Mouse (Mus musculus) adrenal gland, adult 8-10 months (tissue): ENCODE measurements around the gene H1fx. TPM values are rescaled to one million over a fixed set of nuclear protein-coding genes. Genes with fewer than 3 reads are reported as not detected.
"Not testable (repeated sequence)": the region's sequence is repeated elsewhere in the genome, so short reads cannot be mapped to it uniquely, and the experiment has no call there.

ENCODE experiments used
- DNase-seq: peaks from one replicate; pipeline ENCODE4 v3.0.0; 2022
- microRNA-seq, 2 experiments: library from miRNA; unstranded; fragments of <30 nt; microRNA quantifications; one replicate each; pipeline ENCODE4 v1.2.0; 2022
- total RNA-seq, 4 experiments: library from RNA; stranded (reverse); gene quantifications; 2 replicates each; pipeline ENCODE4 v1.2.4; 2022

The H1fx gene
- total RNA-seq, 4 experiments from 2014 or later, result 4.4 to 10.0 (median 7.4) TPM

DNA sequence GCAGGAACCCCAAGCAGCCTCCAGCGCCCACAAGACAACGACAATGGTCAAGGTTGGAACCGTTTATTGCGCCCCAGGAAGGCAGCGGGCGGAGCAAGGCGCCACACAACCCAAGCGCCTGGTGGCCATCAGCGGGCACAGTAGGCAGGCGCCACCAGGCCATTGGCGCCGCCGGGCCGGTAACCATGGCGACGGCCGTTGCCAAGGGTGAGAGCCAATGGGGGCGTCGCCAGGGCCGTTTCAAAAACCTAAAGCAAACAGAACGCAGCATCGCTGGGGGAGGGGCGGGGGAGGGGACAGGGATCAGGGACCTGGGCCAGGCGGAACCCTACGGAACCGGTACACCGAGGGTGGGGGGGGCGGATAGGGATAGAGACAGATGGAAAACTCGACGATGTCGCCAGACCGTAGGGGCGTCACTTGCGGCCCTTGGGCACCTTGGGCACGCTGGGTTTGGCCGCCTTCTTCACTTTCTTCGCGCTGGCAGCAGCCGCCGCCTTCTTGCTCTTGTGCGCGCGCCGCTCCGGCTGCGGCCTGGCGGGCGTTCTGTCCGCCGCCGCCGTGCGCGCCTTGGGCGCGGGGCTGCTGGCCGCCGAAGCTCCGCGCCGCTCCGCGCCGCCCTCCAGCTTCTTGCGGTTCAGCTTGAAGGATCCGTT lies 935 bp downstream of the H1fx start:
- peak; percentile 62 for DNase-seq

DNA sequence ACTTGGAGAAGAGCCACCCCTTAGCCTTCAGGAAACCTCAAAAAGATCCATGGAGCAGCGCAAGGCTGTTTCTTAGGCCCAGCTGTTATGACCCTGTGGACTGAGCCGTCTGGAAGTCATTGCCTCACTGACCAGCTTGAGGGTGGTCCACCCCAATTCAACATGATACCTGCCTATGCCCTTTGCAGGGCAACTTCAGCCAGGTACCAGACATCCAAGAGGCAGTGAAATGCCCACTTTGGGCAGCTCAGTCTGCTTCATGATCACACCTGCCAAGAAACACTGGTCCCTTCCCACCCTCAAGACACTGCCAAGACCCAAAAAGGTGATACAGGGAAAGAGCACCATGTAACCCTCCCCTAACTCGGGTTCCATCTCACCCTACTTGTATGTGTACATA lies 1.7 kb downstream of the H1fx start:
- no peak for DNase-seq

DNA sequence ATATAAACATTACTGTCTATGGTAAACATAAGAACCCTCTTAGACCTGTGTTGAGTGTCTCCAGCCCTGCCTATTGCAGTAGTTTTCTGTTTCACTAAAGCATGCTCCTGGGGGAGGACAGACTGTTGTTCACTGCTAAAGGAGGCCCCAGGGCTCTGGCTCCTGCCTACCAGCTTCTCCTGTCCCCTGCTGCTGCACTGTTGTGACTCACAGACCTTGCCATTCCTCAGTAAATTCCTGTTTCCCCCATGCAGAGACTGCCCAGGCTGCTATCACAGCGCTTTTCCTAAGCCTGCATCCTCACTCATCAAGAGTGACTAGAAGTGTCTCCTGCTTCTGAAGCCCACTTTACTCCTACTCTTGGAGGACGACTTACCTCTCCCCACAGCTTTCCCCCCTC lies 11.4 kb downstream of the H1fx start:
- no peak for DNase-seq

DNA sequence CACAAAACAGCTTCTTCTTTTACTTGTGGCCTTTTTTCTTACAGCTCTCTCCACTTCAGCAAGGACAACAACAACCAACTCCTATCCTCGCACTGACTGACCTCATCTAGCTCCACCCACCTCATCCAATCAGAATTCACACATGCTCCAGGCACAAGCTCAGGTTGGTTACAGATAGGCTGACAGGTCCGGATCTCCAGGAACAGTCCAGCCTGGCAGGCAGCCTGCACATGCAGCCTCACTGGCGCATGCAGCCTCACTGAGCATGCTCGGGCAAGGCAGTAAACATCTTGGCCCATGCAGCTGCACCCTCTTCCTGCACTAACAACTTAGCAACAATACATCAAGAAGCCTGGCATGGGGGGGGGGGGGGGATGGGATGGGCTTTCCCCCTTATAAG lies 19.0 kb downstream of the H1fx start:
- not testable (repeated sequence) for DNase-seq

DNA sequence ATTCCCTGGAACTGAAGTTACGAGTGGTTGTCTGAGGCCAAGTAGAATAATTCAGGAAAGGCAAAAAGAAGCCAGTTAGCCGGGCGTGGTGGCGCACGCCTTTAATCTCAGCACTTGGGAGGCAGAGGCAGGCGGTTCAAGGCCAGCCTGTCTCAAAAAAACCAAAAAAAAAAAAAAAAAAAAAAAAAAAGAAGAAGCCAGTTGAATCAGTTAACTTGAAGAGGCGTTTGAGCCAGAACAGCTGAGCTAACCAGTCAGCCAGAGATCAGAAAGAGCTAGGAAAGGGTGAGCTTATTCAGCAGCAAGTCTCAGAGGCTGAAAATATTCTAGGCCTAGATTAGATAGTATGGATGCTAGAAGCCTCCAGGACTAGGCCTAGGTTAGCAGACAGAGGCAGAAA lies 39.3 kb downstream of the H1fx start:
- DNase-seq, result no peak

DNA sequence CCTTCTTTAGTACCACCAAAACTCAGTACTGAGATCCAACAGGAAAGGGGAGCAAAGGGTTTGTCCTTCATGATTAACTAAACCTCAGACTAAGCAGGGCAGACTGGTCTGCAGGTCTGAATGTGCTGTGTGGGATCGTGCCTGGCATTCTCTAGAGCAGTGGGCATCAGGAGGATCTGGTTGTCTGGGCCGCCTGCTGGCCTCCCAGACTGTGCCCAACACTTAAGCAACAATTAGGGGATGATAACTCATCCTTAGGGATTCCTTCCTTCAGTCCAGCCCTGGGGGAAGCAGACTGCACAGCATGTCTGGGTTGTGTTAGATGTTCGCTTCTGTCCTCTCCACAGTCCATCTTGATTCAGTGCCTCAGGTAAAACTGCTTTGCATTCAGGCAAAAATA lies 42.5 kb downstream of the H1fx start:
- DNase-seq, result no peak

DNA sequence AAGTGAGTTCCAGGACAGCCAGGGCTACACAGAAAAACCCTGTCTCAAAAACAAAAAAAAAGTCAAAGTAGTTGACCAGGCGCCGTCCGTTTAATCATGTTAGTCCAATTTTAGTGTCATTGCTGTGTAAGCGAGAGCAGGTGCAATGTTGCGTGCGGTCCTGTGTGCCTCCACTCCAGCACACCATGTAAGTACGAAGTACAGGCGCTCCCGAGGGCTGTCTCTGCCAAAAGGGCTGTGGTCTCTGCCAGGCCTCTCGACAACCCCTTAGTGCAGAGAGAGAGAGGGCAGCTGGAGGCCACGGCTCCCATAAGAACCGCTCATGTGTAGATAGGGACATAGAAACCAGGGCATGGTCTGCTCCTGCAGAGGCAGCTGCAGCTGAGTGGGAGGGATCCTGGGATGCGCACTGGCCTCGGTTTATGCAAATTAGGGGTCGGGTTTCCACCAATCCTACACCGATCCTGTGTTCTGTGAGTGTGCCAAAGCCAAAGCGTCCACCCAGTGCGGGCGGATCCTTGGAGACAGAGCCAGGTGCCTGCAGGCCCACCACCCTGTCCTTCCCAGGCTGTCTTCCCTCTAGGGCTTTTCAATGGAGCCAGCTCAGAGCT lies 44.2 kb downstream of the H1fx start:
- DNase-seq, result no peak

DNA sequence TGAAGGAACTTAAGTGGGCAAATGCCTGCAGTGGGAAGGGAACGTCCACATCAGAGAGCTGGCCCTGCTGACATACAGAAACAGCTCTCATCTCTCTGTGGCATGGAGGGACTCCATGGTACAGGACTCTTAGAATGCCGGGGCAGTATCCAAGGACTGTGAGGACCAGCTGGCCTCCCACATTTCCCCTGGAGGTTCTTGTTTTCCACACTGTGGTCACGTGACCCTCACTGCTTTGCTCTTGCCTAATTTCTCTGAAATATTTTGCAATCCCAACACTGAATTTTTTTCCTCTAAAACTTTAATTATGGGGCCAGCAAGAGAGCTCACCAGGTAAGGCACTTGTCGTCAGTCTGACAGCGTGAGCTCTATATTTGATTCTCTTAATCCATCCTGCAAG lies 46.4 kb downstream of the H1fx start:
- DNase-seq, result no peak

Small RNAs within 50 kb of the gene (microRNA-seq; reads per million reads assigned to microRNA genes)
- gene Gm47286, result 0.70 to 1.0 reads per million in 2 experiments

Other genes with a start within 250 kb of the H1fx start
- under 1 TPM in 1 of 4 experiments, not detected in 3; 0.35 TPM for gene Gp9, start 203.6 kb downstream of the H1fx start, total RNA-seq
- 10 to 100 TPM; 34.0 to 40.1 (median 36.5) TPM for gene Rab43, start 169.5 kb downstream of the H1fx start, total RNA-seq
- gene Gm45140, start 145.8 kb downstream of the H1fx start, total RNA-seq, result 1 to 10 TPM; 2.5 to 5.2 (median 3.2) TPM
- gene Isy1, start 142.8 kb downstream of the H1fx start, total RNA-seq, result 10 to 100 TPM; 37.3 to 60.0 (median 46.5) TPM
- gene Cnbp, start 130.5 kb downstream of the H1fx start, total RNA-seq, result 100 to 1,000 TPM; 400 to 426 (median 421) TPM
- 100 to 1,000 TPM; 109 to 141 (median 130) TPM for gene Copg1, start 93.8 kb downstream of the H1fx start, total RNA-seq
- gene Hmces, start 67.7 kb downstream of the H1fx start, total RNA-seq, result 10 to 100 TPM; 18.0 to 30.4 (median 24.3) TPM
- 100 to 1,000 TPM; 310 to 390 (median 354) TPM for gene Rab7, start 63.6 kb upstream of the H1fx start, total RNA-seq
- gene Rpn1, start 102.8 kb upstream of the H1fx start, total RNA-seq, result 100 to 1,000 TPM; 275 to 361 (median 317) TPM
- 10 to 100 TPM; 29.3 to 72.4 (median 56.5) TPM for gene Gata2, start 212.3 kb upstream of the H1fx start, total RNA-seq
- gene Dnajb8, start 240.6 kb upstream of the H1fx start, total RNA-seq, result not detected